Mouse (Mus musculus) spleen, adult 18-20 months (tissue): ENCODE results near the gene Icmt.

Source experiments
- DNase-seq, 2 experiments: peaks; one replicate each; pipeline ENCODE4 v3.0.0; 2022; ENCODE audit warnings: mixed read lengths in 2 of 2

The Icmt gene

GRCm38 (mm10) chr4:152340584-152341284 is 43.7 kb downstream of the Icmt start:
- DNase-seq: no peak

- no peak for DNase-seq
Observed at GRCm38 (mm10) chr4:152343296-152343695, 46.3 kb downstream of the Icmt start.

GRCm38 (mm10) chr4:152344651-152345050 is 47.6 kb downstream of the Icmt start:
- DNase-seq: no peak

- DNase-seq: no peak
Observed at GRCm38 (mm10) chr4:152345120-152345889, 48.3 kb downstream of the Icmt start.

GRCm38 (mm10) chr4:152349837-152350381 is 52.9 kb downstream of the Icmt start:
- no peak for DNase-seq

GRCm38 (mm10) chr4:152350722-152351421 is 53.8 kb downstream of the Icmt start:
- no peak for DNase-seq

- no peak for DNase-seq
Observed at GRCm38 (mm10) chr4:152351422-152352305, 54.6 kb downstream of the Icmt start.

- DNase-seq: no peak
Observed at GRCm38 (mm10) chr4:152353886-152354637, 57.0 kb downstream of the Icmt start.

GRCm38 (mm10) chr4:152355672-152356071 is 58.6 kb downstream of the Icmt start:
- no peak for DNase-seq
